Mouse (Mus musculus) heart, adult 2 months (tissue): ENCODE measurements around the gene Mthfsd. TPM values are rescaled to one million over a fixed set of nuclear protein-coding genes. Genes with fewer than 3 reads are reported as not detected.

Source experiments
- DNase-seq, 2 experiments: peaks; one replicate each; pipeline ENCODE4 v3.0.0; 2021
- H3K27ac ChIP-seq: fragments of 200-600 bp; 2 replicates; pipeline ENCODE4 v1.8.1; 2022
- H3K27me3 ChIP-seq: fragments of 200-500 bp; 2 replicates; pipeline ENCODE4 v1.6.1; 2012; ENCODE audit warnings: mild to moderate bottlenecking, low read length, inconsistent platforms, mixed read lengths; ENCODE audit not compliant: control insufficient read depth, insufficient read depth
- H3K36me3 ChIP-seq: fragments of 200-500 bp; 2 replicates; pipeline ENCODE4 v1.6.1; 2012; ENCODE audit warnings: low read length, inconsistent platforms; ENCODE audit not compliant: control insufficient read depth, insufficient read depth
- H3K4me1 ChIP-seq: fragments of 200-500 bp; 2 replicates; pipeline ENCODE4 v1.6.1; 2011; ENCODE audit warnings: low read length; ENCODE audit not compliant: control insufficient read depth, insufficient read depth
- H3K4me3 ChIP-seq: fragments of 200-600 bp; 2 replicates; pipeline ENCODE4 v1.8.1; 2022
- H3K79me2 ChIP-seq: fragments of 200-500 bp; replicated peaks from 2 replicates; pipeline ENCODE4 v1.6.1; 2012; ENCODE audit warnings: mild to moderate bottlenecking, inconsistent platforms, low read length, moderate library complexity, mixed read lengths; ENCODE audit not compliant: control insufficient read depth, insufficient read depth
- H3K9ac ChIP-seq: fragments of 200-500 bp; 2 replicates; pipeline ENCODE4 v1.6.1; 2012; ENCODE audit warnings: low read depth, mild to moderate bottlenecking, control low read depth, inconsistent platforms, low read length, mixed read lengths
- CTCF ChIP-seq: fragments of 200-600 bp; IDR thresholded peaks from 2 replicates; pipeline ENCODE4 v1.8.1; 2022; ENCODE audit warnings: antibody characterized with exemption, mild to moderate bottlenecking, moderate library complexity
- EP300 ChIP-seq: fragments of 200-500 bp; IDR thresholded peaks from 2 replicates; pipeline ENCODE4 v1.6.1; 2011; ENCODE audit warnings: low read depth, low read length, control low read depth; ENCODE audit not compliant: insufficient read depth
- POLR2A ChIP-seq: fragments of 200-500 bp; IDR thresholded peaks from 2 replicates; pipeline ENCODE4 v1.6.1; 2011; ENCODE audit warnings: mild to moderate bottlenecking, low read depth, low read length, control low read depth; ENCODE audit not compliant: insufficient read depth
- WGBS: fragments of 180-500 bp; shearing (Covaris S2); methylation state at CpG from one replicate; pipeline ENCODE4 v1.1.7; 2018; 5-methylcytosine and 5-hydroxymethylcytosine counted together
- intact Hi-C: fragments of 180-260 bp; cut with DNase I; formaldehyde crosslinking; loops from one replicate; pipeline ENCODE4 v1.15.1; 2025
- polyA plus RNA-seq: library from polyadenylated mRNA; depleted of rRNA; stranded (reverse); fragments of >200 nt; gene quantifications from 2 replicates; pipeline ENCODE4 v1.2.3, GENCODE M21; 2012
- total RNA-seq, 2 experiments: library from RNA; stranded (reverse); gene quantifications; 2 replicates each; pipeline ENCODE4 v1.2.3; 2021

The Mthfsd gene
- total and polyA plus RNA-seq, 3 experiments: 12.8 to 26.4 (median 13.5) TPM

DNA sequence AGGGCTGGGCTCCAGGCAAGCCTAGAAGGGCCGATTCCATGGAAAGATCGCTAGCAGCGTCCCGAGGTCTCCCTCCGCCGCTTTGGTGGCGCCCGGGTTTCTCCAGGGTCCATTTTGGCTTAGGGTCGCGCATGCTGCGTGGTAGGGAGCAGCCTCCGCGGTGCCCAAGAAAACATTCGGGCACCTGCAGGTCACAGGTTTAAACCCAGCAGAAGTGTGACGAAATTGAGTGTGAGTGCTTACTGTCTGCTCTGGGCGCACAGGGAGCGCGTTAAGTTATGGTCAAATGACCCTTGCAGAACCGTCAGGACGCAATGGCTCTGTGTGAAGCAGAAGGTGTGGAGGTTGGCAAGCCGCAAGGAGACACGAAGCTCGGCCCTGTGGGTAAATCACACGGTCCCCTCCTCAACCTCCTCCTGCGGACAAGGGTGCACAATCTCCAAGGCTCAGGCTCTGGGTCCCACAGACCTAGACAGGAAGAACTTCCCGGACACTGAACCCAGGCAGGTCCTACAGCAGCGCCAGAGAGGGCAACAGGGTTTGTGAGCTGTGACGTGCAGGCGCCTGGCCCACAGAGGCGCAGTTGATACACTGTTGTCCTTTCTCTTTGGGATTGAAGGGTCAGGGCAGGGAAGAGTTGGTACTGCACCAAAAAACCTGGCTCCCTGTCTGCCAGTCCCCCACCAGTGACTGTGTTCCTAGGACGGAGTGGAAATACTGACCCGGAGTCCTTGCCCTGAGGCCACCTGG is 18.4 kb downstream of the Mthfsd start:
- DNase-seq: no peak
- Histone ChIP-seq H3K27me3 (peaks cover 17% of the 10 kb centered on the region), H3K36me3 (no peaks in the 10 kb centered on the region), H3K79me2 (no peaks in the 10 kb centered on the region), H3K27ac (no peak overlapping the region), H3K9ac (no peak overlapping the region), H3K4me1 (0 out of 2 replicates have a peak, but pooled peaks cover 1% of the 10 kb centered on the region), H3K4me3 (no peak overlapping the region)
- 16% methylated on average over 32 of the region's 32 CpGs for WGBS
- intact Hi-C loops: loop anchor here (5.0 kb wide), 2 partner anchors 193 to 413 kb away; no protein-coding TSS in a partner anchor
- TF ChIP-seq CTCF (no peak), EP300 (no peak)

- TF ChIP-seq EP300: no peak
- TF ChIP-seq POLR2A: no peak
- 0 out of 2 replicates have a peak, but pooled peaks cover 1% of the 10 kb centered on the region for H3K4me1 ChIP-seq
- H3K4me3 ChIP-seq: no peak overlapping the region
- intact Hi-C loops: no loop called here
- H3K27me3 ChIP-seq: peaks cover 23% of the 10 kb centered on the region
- 12% methylated on average over 40 of the region's 40 CpGs for whole genome bisulfite sequencing
- no peak for DNase-seq
- H3K79me2 ChIP-seq: no peaks in the 10 kb centered on the region
- no peak overlapping the region for H3K27ac ChIP-seq
- H3K36me3 ChIP-seq: no peaks in the 10 kb centered on the region
- H3K9ac ChIP-seq: no peak overlapping the region
These were observed 19.1 kb downstream of the Mthfsd start for GRCm38 (mm10) chr8:121088871-121089630.

GRCm38 (mm10) chr8:121088281-121088680 is 19.9 kb downstream of the Mthfsd start:
- H3K36me3 ChIP-seq: no peaks in the 10 kb centered on the region
- no peak overlapping the region for H3K27ac ChIP-seq
- no peaks in the 10 kb centered on the region for H3K79me2 ChIP-seq
- no peak overlapping the region for H3K9ac ChIP-seq
- DNase-seq: no peak
- H3K4me1 ChIP-seq: 0 out of 2 replicates have a peak, but pooled peaks cover 1% of the 10 kb centered on the region
- whole genome bisulfite sequencing: 32% methylated on average over 8 of the region's 8 CpGs
- peaks cover 23% of the 10 kb centered on the region for H3K27me3 ChIP-seq
- H3K4me3 ChIP-seq: no peak overlapping the region
- intact Hi-C loops: no loop called here
- TF ChIP-seq EP300 (no peak), CTCF (no peak), POLR2A (no peak)

GRCm38 (mm10) chr8:121086004-121086900 is 21.9 kb downstream of the Mthfsd start:
- intact Hi-C loops: no loop called here
- H3K27me3 ChIP-seq: peaks cover 33% of the 10 kb centered on the region
- H3K4me3 ChIP-seq: no peak overlapping the region

DNA sequence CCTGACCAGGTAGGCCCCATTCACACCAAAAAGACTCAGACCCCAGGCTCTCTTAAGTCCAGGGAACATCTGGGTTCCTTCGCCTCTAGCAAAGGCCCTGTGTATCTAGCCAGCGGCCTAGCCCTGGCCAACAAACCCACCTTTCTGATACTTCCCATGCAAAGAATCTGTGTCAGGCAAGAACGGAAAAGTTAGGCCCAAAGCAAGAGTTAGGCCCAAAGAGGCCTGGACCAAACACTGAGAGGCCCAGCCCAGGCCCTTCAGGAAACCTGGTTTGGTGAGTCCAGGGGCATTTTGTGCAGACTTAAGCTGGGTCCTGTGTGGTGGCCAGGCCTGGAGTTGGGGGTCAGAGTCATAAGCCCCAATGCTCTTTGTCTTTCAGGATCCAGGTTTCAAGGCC is 22.6 kb downstream of the Mthfsd start:
- intact Hi-C loops: no loop called here
- Histone ChIP-seq H3K4me3 (no peak overlapping the region), H3K9ac (no peak overlapping the region), H3K27ac (no peak overlapping the region), H3K79me2 (no peaks in the 10 kb centered on the region), H3K27me3 (peaks cover 37% of the 10 kb centered on the region), H3K4me1 (no peaks in the 10 kb centered on the region), H3K36me3 (no peaks in the 10 kb centered on the region)
- DNase-seq: no peak
- TF ChIP-seq CTCF: no peak
- TF ChIP-seq POLR2A: no peak
- TF ChIP-seq EP300: no peak
- 94% methylated on average over 3 of the region's 3 CpGs for WGBS

More at GRCm38 (mm10) chr8:121086004-121086900, 21.9 kb downstream of the Mthfsd start:
- no peak for DNase-seq
- Histone ChIP-seq H3K9ac (no peak overlapping the region), H3K4me1 (no peaks in the 10 kb centered on the region), H3K36me3 (no peaks in the 10 kb centered on the region), H3K27ac (no peak overlapping the region), H3K79me2 (no peaks in the 10 kb centered on the region)
- WGBS: 76% methylated on average over 19 of the region's 19 CpGs
- TF ChIP-seq CTCF: no peak
- no peak for TF ChIP-seq EP300
- TF ChIP-seq POLR2A: no peak
